Mouse (Mus musculus) MEL (cell line): Measurements from ENCODE around the gene Traf5. TPM values are rescaled to one million over a fixed set of nuclear protein-coding genes. Genes with fewer than 3 reads are reported as not detected.

ENCODE experiments used
- DNase-seq: peaks from one replicate; pipeline ENCODE4 v3.0.0; 2011; ENCODE audit warnings: low read depth, low spot score
- H3K27ac ChIP-seq: 2 replicates; pipeline ENCODE4 v1.5.1; 2012; ENCODE audit warnings: low read depth, mild to moderate bottlenecking, control low read depth, low read length, moderate library complexity; ENCODE audit not compliant: control insufficient read depth
- H3K27me3 ChIP-seq, 2 experiments: fragments of 150-350 bp in 1 of 2; sonication (generic) in 1 of 2; 2 replicates each; pipeline ENCODE4 v1.6.1; 2012; ENCODE audit warnings: low read length in 2 of 2, mild to moderate bottlenecking in 2 of 2, improper control_type of control experiment in 1 of 2, moderate library complexity in 1 of 2; ENCODE audit not compliant: insufficient read depth in 2 of 2, control insufficient read depth in 1 of 2
- H3K36me3 ChIP-seq, 2 experiments: 2 replicates each; pipeline ENCODE4 v1.6.1; 2012 to 2014; ENCODE audit warnings: low read length in 2 of 2, improper control_type of control experiment in 1 of 2, inconsistent platforms in 1 of 2, mild to moderate bottlenecking in 1 of 2; ENCODE audit not compliant: insufficient read depth in 2 of 2, control insufficient read depth in 1 of 2
- H3K4me1 ChIP-seq, 2 experiments: fragments of 150-350 bp in 1 of 2; sonication (generic) in 1 of 2; 2 replicates each; pipeline ENCODE4 v1.6.1; 2012; ENCODE audit warnings: low read length in 2 of 2, improper control_type of control experiment in 1 of 2, mild to moderate bottlenecking in 1 of 2; ENCODE audit not compliant: insufficient read depth in 2 of 2, control insufficient read depth in 1 of 2
- H3K4me3 ChIP-seq, 2 experiments: fragments of 150-350 bp in 1 of 2; sonication (generic) in 1 of 2; 2 replicates each; pipeline ENCODE4 v1.5.1; 2012; ENCODE audit warnings: low read depth in 2 of 2, low read length in 2 of 2, mild to moderate bottlenecking in 2 of 2, moderate library complexity in 2 of 2, control low read depth in 1 of 2, improper control_type of control experiment in 1 of 2; ENCODE audit not compliant: control insufficient read depth in 1 of 2, insufficient read depth in 1 of 2
- H3K79me2 ChIP-seq: 2 replicates; pipeline ENCODE4 v1.6.1; 2012; ENCODE audit warnings: mild to moderate bottlenecking, low read length, moderate library complexity; ENCODE audit not compliant: control insufficient read depth, poor library complexity, insufficient read depth
- H3K9ac ChIP-seq: 2 replicates; pipeline ENCODE4 v1.6.1; 2012; ENCODE audit warnings: low read depth, mild to moderate bottlenecking, control low read depth, low read length, moderate library complexity; ENCODE audit not compliant: control insufficient read depth, poor library complexity, severe bottlenecking
- H3K9me3 ChIP-seq: fragments of 150-350 bp; sonication (generic); replicated peaks from 2 replicates; pipeline ENCODE4 v1.6.1; 2012; ENCODE audit warnings: mild to moderate bottlenecking, low read length, improper control_type of control experiment, moderate library complexity; ENCODE audit not compliant: insufficient read depth
- CHD1 ChIP-seq: IDR thresholded peaks from 2 replicates; pipeline ENCODE4 v1.6.1; 2012; ENCODE audit warnings: low read depth, mild to moderate bottlenecking, inconsistent platforms, low read length, improper control_type of control experiment
- CHD2 ChIP-seq: IDR thresholded peaks from 2 replicates; pipeline ENCODE4 v1.6.1; 2011; ENCODE audit warnings: low read length, improper control_type of control experiment
- CTCF ChIP-seq, 3 experiments: IDR thresholded peaks in 2 of 3; conservative IDR thresholded peaks in 1 of 3; 2 replicates each; pipeline ENCODE4 v1.5.1; 2011 to 2012; ENCODE audit warnings: low read length in 3 of 3, low read depth in 2 of 3, mild to moderate bottlenecking in 2 of 3, improper control_type of control experiment in 1 of 3, inconsistent platforms in 1 of 3, mixed read lengths in 1 of 3, moderate library complexity in 1 of 3; ENCODE audit not compliant: control insufficient read depth in 1 of 3, insufficient read depth in 1 of 3, poor library complexity in 1 of 3, severe bottlenecking in 1 of 3
- E2F4 ChIP-seq: IDR thresholded peaks from 2 replicates; pipeline ENCODE4 v1.6.1; 2011; ENCODE audit warnings: low read depth, low read length, improper control_type of control experiment, borderline replicate concordance
- ETS1 ChIP-seq: IDR thresholded peaks from 2 replicates; pipeline ENCODE4 v1.6.1; 2012; ENCODE audit warnings: low read depth, mild to moderate bottlenecking, inconsistent platforms, low read length, improper control_type of control experiment, moderate library complexity
- GATA1 ChIP-seq: IDR thresholded peaks from 2 replicates; pipeline ENCODE4 v1.6.1; 2011; ENCODE audit warnings: low read depth, low read length, improper control_type of control experiment
- JUND ChIP-seq: IDR thresholded peaks from 2 replicates; pipeline ENCODE4 v1.6.1; 2011; ENCODE audit warnings: low read depth, mild to moderate bottlenecking, improper control_type of control experiment, low read length
- MAZ ChIP-seq: IDR thresholded peaks from 2 replicates; pipeline ENCODE4 v1.6.1; 2012; ENCODE audit warnings: low read depth, mild to moderate bottlenecking, inconsistent platforms, low read length, improper control_type of control experiment
- MEF2A ChIP-seq: IDR thresholded peaks from 2 replicates; pipeline ENCODE4 v1.6.1; 2014; ENCODE audit warnings: low read depth, mild to moderate bottlenecking, inconsistent platforms, low read length, improper control_type of control experiment; ENCODE audit not compliant: poor library complexity, insufficient replicate concordance, severe bottlenecking; ENCODE audit errors: extremely low read depth
- MYB ChIP-seq: IDR thresholded peaks from 2 replicates; pipeline ENCODE4 v1.6.1; 2011; ENCODE audit warnings: mild to moderate bottlenecking, low read depth, low read length, improper control_type of control experiment
- MYC ChIP-seq: IDR thresholded peaks from 2 replicates; pipeline ENCODE4 v1.6.1; 2011; ENCODE audit warnings: low read depth, mild to moderate bottlenecking, low read length, improper control_type of control experiment, moderate library complexity
- NELFE ChIP-seq: IDR thresholded peaks from 2 replicates; pipeline ENCODE4 v1.6.1; 2011; ENCODE audit warnings: low read depth, low read length, improper control_type of control experiment
- POLR2AphosphoS5 ChIP-seq: IDR thresholded peaks from 2 replicates; pipeline ENCODE4 v1.6.1; 2012; ENCODE audit warnings: low read depth, borderline replicate concordance, mild to moderate bottlenecking, inconsistent platforms, low read length, moderate library complexity, mixed read lengths
- RCOR1 ChIP-seq: IDR thresholded peaks from 2 replicates; pipeline ENCODE4 v1.6.1; 2012; ENCODE audit warnings: low read depth, mild to moderate bottlenecking, inconsistent platforms, low read length, improper control_type of control experiment
- SIN3A ChIP-seq: IDR thresholded peaks from 2 replicates; pipeline ENCODE4 v1.6.1; 2012; ENCODE audit warnings: low read length, improper control_type of control experiment, inconsistent platforms
- SMC3 ChIP-seq: IDR thresholded peaks from 2 replicates; pipeline ENCODE4 v1.6.1; 2011; ENCODE audit warnings: low read depth, low read length, improper control_type of control experiment
- TBP ChIP-seq: IDR thresholded peaks from 2 replicates; pipeline ENCODE4 v1.8.0; 2011; ENCODE audit warnings: low read depth, low read length, improper control_type of control experiment
- TCF12 ChIP-seq: IDR thresholded peaks from 2 replicates; pipeline ENCODE4 v1.6.1; 2014; ENCODE audit warnings: low read depth, mild to moderate bottlenecking, inconsistent platforms, low read length, improper control_type of control experiment, moderate library complexity
- USF1 ChIP-seq: IDR thresholded peaks from 2 replicates; pipeline ENCODE4 v1.6.1; 2014; ENCODE audit warnings: low read depth, mild to moderate bottlenecking, inconsistent platforms, low read length, improper control_type of control experiment, moderate library complexity
- USF2 ChIP-seq, 2 experiments: IDR thresholded peaks; 2 replicates each; pipeline ENCODE4 v1.6.1; 2011 to 2012; ENCODE audit warnings: improper control_type of control experiment in 2 of 2, low read length in 2 of 2, borderline replicate concordance in 1 of 2, inconsistent platforms in 1 of 2, low read depth in 1 of 2, mild to moderate bottlenecking in 1 of 2; ENCODE audit not compliant: insufficient read depth in 1 of 2
- ZC3H11A ChIP-seq: IDR thresholded peaks from 2 replicates; pipeline ENCODE4 v1.6.1; 2012; ENCODE audit warnings: low read depth, mild to moderate bottlenecking, inconsistent platforms, low read length, improper control_type of control experiment
- ZNF384 ChIP-seq: IDR thresholded peaks from 2 replicates; pipeline ENCODE4 v1.6.1; 2012; ENCODE audit warnings: low read depth, mild to moderate bottlenecking, inconsistent platforms, low read length, improper control_type of control experiment
- polyA plus RNA-seq, 2 experiments: library from polyadenylated mRNA; stranded (reverse) in 1 of 2; unstranded in 1 of 2; fragments of >175 nt in 1 of 2; fragments of >200 nt in 1 of 2; gene quantifications; 2 replicates each; pipeline versions ENCODE4 v1.2.1 to v1.2.4; 2012; ENCODE audit warnings: low replicate concordance in 2 of 2, low read depth in 1 of 2; ENCODE audit not compliant: insufficient read length in 2 of 2, insufficient read depth in 1 of 2, missing spikeins in 1 of 2
- total RNA-seq: library from RNA; depleted of rRNA; stranded (reverse); fragments of 300-350 nt; gene quantifications from 2 replicates; pipeline ENCODE4 v1.2.3, GENCODE M21; 2012

Traf5 gene
- total and polyA plus RNA-seq, 3 experiments: 4.0 to 7.3 TPM; not detected in 1

- Histone ChIP-seq H3K79me2 (no peaks in the 10 kb centered on the region), H3K27me3 (no peaks in the 10 kb centered on the region), H3K9ac (no peak overlapping the region), H3K4me1 (peaks cover 1 to 13% of the 10 kb centered on the region in 2 experiments; a peak in 3 of 4 replicates), H3K36me3 (peaks cover 0 to 3% of the 10 kb centered on the region in 2 experiments; a peak in 1 of 4 replicates), H3K4me3 (no peak overlapping the region), H3K9me3 (no peaks in the 10 kb centered on the region), H3K27ac (no peak overlapping the region)
- TF ChIP-seq POLR2AphosphoS5 (no peak), NELFE (no peak), MYC (no peak), TCF12 (no peak), USF2 (IDR thresholded peaks at IDR 0.05; ENCODE audit: borderline replicate concordance in 1 of 2, insufficient read depth in 1 of 2, low read depth in 1 of 2, low read length in 2 of 2) (no peak), ETS1 (no peak), E2F4 (no peak), GATA1 (no peak), MYB (no peak), MEF2A (no peak), SIN3A (no peak), SMC3 (no peak), RCOR1 (no peak), CTCF (IDR thresholded peaks at IDR 0.05 in 2 of 3, conservative IDR thresholded peaks at IDR 0.05 in 1 of 3; ENCODE audit: control insufficient read depth in 1 of 3, insufficient read depth in 1 of 3, low read depth in 2 of 3, low read length in 3 of 3, poor library complexity in 1 of 3, severe bottlenecking in 1 of 3) (no peak), CHD2 (no peak), ZC3H11A (no peak), USF1 (no peak), JUND (no peak), CHD1 (no peak), TBP (no peak)
- no peak for DNase-seq
Measured at GRCm38 (mm10) chr1:192086279-192087037, 5.9 kb downstream of the Traf5 start.

GRCm38 (mm10) chr1:192085218-192085617 is 7.1 kb downstream of the Traf5 start:
- Histone ChIP-seq H3K4me3 (no peak overlapping the region), H3K9me3 (no peaks in the 10 kb centered on the region), H3K79me2 (no peaks in the 10 kb centered on the region), H3K36me3 (no peaks in the 10 kb centered on the region), H3K9ac (no peak overlapping the region), H3K4me1 (peaks cover 0 to 3% of the 10 kb centered on the region in 2 experiments; a peak in 1 of 4 replicates), H3K27me3 (no peaks in the 10 kb centered on the region), H3K27ac (no peak overlapping the region)
- no peak for DNase-seq
- TF ChIP-seq RCOR1 (no peak), ZNF384 (no peak), CHD2 (no peak), MAZ (no peak), MEF2A (no peak), ZC3H11A (no peak)
